Mouse (Mus musculus) hindlimb bud, embryonic 11.5 days (tissue): Measurements from ENCODE around the gene Unc5b.

ENCODE experiments used
- DNase-seq: peaks from one replicate; pipeline ENCODE4 v3.0.0-alpha.2; 2012; ENCODE audit warnings: low read depth, low spot score; ENCODE audit errors: extremely low spot score

Gene Unc5b

GRCm38 (mm10) chr10:60801168-60801897 is 30.0 kb downstream of the Unc5b start:
- DNase-seq, result no peak

DNA sequence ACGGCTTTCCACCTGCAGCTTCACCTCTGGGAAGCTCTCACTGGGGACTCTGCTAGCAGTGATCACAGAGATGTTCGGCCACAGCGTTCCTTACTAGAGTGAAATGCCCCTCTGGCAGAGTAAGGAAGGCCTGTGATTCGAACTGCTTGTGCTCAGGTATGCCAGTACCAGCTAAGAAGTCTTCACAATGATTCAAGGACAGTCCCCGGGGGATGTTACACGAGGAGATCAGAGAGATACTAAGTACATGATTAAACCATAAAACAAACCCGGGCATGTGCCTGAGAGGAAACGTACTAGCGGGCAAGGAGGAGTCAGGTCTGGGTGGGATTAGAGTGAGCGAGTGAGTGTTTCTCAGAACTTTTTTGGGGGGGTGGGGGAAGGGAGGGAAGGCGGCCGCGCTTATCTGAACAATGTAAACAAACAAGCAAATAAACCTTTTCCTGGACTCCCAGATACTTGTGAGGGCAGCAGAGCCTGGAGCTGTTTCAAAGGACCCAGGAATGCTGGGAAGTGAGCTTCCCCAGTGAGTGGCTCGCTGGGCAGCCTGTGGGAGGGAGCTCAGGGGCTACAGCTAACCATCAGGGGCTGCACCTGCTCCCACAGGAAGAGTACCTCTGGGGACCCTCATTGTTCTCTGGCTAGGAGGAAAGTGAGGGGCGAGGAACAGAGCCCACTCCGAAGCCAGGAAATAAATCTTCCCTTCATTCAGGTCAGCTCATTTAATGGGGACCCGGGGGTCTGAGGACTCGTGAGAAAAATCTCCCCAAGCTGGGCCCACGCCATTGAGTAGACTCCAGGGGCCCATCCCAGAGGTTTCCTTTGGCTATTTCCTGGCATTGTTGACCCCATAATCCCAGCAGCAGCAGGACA is 30.9 kb downstream of the Unc5b start:
- no peak for DNase-seq

DNA sequence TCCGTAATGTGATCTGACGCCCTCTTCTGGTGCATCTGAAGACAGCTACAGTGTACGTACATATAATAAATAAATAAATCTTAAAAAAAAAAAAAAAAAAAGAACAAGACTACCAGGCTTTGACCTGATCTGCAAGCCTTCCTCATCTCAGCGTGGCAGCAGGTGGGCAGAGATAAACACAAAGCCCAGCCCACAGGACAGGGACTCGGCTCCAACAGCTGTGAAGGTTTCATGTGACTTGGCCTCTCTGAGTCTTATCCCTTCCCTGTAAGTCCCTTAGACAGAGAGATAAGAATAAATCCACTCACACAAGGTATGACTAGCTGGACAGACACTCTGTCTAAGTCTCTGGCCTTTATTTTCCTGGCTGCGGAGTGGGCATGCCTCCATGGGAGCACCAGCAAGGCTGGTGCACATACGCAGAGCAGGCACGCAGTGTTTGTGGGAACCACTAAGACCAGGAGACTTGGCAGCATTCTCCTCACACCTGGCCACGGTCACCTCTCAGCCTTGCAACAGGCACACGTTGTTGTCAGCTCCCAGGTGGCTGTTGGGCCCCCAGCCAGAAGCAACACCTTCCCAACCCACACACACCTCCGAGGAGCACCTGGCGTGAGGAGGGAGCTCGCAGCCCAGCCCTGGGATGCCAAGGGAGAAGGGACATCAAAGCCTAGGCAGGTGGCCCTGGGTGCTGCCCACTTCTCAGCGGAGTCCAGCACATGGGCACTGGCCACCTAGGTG is 33.5 kb downstream of the Unc5b start:
- DNase-seq, result no peak

GRCm38 (mm10) chr10:60796474-60796873 is 34.9 kb downstream of the Unc5b start:
- DNase-seq, result no peak

- no peak for DNase-seq
Measured at GRCm38 (mm10) chr10:60796028-60796427, 35.4 kb downstream of the Unc5b start.

DNA sequence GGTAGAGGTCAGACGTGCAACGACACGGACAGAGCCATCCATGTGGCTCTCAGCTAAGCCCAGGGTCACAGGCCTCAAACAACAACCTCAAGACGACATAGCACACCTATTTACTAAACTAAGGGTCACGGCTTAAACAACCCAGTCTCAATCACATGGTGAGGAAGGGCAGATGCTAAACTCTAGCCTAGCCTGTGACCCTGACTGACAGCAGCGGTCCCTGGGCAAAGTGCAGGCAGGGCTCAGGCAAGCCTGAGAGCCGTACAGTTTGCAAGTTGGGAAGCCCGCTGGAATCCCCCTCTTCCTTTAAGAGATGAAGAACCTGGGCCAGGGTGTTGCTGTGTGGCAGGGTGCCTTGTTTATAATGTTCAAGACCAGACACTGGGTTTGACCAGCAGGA is 36.6 kb downstream of the Unc5b start:
- DNase-seq, result no peak

- no peak for DNase-seq
Measured at GRCm38 (mm10) chr10:60794374-60794773, 37.0 kb downstream of the Unc5b start.

DNA sequence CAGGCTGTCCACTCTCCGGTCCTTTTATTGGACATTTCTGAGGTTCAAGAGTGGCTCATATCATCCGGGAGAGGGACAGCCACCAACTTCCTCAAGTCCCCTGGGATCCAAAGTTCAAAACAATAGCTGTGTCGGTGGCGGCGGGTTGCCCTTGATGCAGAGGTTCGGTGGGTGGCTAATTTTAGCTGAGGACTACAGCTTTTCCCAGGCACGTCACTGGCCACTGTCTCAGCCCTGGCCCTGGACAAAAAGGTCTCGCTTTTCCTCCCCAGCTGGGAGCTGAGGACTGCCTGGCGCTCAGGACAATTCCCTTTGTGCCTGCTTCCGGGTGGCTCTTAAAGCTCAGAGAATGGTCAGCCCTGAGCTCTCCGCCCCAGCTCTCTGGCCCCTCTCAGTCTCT is 38.5 kb downstream of the Unc5b start:
- DNase-seq, result no peak

DNA sequence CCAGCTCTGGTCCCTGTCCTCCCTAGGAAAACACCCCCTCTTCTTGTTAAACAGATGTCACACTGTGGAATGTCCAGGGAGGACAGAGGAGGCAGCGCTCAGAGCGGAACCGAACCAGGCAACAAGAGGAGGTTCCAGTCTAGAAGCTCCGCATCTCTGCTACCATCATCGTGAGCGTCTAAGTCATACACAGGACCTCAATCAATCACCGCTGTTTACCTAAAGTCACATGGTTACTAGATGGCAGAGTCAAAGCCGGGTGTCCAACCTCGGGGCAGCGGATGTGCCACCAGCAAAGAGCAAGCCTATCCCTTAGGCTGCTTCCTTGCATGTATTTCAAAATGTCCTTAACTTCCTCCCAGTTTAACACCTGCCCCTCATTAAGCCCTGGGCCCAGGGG is 39.0 kb downstream of the Unc5b start:
- no peak for DNase-seq

- DNase-seq, result no peak
Measured at GRCm38 (mm10) chr10:60790912-60791311, 40.5 kb downstream of the Unc5b start.

GRCm38 (mm10) chr10:60787303-60788074 is 43.9 kb downstream of the Unc5b start:
- DNase-seq, result no peak

DNA sequence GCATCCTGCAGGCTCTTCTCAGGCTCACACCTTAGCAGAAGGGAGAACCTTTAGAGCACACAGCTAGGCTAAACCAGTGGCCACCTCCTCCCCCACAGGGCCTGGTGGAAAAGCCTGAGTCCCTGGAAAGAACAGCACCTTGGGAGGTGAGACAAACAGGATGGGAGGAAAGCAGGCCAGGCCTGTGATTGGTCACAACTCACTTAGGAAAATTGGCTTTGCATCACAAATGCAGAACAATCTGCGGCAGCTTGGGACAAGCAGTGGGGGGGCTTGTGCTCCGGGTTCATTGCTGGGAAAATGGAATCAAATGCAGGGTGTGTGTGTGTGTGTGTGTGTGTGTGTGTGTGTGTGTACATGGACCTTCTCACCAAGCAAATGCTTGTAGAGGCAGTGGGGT is 47.8 kb downstream of the Unc5b start:
- no peak for DNase-seq

- peak; percentile 70 for DNase-seq
Measured at GRCm38 (mm10) chr10:60779628-60780027, 51.8 kb downstream of the Unc5b start.

GRCm38 (mm10) chr10:60778542-60778941 is 52.8 kb downstream of the Unc5b start:
- DNase-seq, result no peak

GRCm38 (mm10) chr10:60775473-60775872 is 55.9 kb downstream of the Unc5b start:
- DNase-seq, result no peak

DNA sequence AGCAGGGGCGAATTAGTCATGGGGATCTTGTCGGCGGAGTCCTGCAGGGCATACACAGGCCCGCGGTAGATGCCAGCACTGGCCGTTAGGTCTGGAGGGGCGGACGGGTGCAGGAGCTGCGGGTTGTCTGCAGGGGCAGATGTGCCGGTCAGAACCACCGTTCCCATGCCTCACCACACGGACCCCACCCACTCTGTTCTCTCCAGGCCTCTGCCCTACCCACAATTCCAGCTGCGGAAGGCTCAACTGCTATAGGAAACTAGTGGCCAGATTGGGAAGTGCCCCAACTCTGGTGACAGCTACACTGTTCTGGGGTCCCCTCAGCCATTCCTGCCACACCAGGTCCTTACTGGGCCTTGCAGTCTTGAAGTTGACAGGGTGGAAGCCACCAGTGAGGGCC is 56.8 kb downstream of the Unc5b start:
- DNase-seq, result no peak

DNA sequence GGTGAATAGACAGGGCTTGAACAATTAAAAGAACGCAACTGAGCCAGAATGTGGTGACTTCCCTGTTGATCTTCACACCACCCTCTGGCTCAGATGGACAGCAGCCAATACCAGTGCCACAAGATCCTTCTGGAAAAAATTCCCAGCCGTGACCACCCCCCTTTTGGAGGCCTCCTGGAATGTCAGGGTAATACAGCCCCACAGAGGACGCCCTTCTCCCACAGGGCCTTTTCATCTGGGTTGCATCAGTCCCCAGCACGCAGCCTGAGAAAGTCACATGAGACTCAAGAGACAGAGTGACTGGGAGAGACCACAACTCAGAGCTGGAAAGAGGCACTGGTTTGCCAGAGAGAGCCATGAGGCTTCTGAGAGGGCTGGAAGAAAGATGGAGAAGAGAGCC is 60.5 kb downstream of the Unc5b start:
- no peak for DNase-seq

GRCm38 (mm10) chr10:60768614-60769013 is 62.8 kb downstream of the Unc5b start:
- DNase-seq, result no peak

GRCm38 (mm10) chr10:60767400-60767799 is 64.0 kb downstream of the Unc5b start:
- no peak for DNase-seq

DNA sequence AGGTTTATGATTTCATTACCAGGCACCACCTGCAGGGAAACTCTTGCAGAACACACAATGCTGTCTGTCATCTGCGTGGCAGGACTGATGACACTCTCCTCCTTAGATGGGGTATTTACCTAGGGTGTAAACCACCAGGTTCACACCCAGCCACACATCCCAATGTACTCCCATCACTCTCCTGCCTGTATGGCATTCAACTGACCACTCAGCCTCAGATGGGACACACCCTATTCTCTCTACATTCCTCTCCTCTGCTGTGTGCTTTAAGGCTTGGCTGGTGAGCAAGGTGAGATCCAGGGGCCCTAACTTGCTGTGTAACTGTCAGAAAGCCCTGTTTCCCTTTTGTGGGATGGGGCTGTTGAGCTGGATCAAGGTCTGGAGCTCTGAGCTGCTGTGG is 69.3 kb downstream of the Unc5b start:
- DNase-seq, result no peak

DNA sequence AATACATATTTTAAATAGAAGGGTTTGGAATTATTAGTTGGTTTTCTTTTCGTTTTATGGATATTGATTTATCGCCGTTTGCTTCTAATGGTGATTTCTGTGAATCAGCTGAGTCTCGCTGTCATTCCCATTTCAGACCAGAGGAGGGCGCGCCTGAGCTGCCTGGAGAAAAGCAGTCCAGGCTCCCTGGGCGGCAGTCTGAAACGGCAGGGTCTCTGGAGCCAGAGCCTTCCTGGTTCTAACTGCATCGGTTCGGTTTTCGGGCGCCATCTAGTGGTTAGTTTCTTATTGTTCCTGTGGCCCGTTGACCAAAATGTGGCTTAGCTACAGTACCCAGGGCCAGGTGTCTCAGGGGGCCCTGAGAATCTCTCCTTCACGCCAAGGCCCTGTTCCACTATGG is 71.0 kb downstream of the Unc5b start:
- peak; percentile 87 for DNase-seq
